Mouse (Mus musculus): ENCODE data around the gene Pomt1. TPM values are rescaled to one million over a fixed set of nuclear protein-coding genes. Genes with fewer than 3 reads are reported as not detected.

The Pomt1 gene
- polyA plus RNA-seq (2016; fragmentation: Nextera tagmentation; extraction: Ambion mirVana) = 16.6 and 18.3 TPM in 2 replicates

DNA sequence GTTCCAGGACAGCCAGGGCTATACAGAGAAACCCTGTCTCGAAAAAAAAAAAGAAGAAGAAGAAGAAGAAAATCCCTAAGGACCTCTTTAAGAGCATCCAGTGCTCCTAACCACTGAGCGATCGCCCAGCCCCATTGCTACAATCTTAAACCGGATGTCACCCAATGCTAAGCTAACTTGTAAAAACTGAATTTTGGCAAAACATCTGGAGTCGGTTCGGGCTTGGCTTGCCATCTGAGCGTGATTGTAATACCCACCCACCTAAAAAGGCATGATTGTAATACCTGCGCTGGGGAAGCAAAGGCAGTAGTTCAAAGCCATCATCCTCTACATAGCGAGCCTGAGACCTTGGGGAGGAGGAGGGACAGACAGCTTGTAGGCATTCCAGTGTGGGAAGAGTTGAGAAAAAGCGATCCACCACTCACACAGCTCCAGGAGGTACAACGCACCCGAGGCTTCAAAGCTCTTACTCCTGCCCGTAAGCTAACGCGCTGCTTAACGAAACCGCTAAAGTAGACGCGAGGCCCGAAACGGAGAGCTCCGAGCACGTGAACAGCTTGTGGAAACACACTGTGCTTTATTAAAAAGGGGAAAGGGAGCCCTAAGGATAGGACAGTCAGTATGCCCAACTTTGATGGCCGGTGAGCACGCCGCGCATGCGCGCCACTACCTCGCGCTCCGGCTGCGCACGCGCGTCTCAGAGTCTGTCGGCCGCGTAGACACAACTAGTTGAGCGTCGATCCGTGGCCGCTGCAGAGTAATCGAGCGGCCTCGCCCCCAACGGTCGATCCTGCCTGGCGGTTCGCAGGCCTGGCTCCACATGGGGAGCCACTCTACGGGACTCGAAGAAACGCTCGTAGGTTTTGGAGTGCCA, at the start of gene Pomt1:
Pomt1 (plus strand) TSS at position 705 of the 874 bp plus-strand sequence.
- peak within 1 kb of the TSS; percentile 71 for H3K4me3 ChIP-seq
- H3K9ac ChIP-seq = peak within 1 kb of the TSS; percentile 75
- H3K4me1 ChIP-seq (replicated peaks) = peaks cover 25% of the 10 kb centered on the region
- under 1% methylated on average over 54 of the region's 54 CpGs for WGBS
- H3K27me3 ChIP-seq (replicated peaks) = no peaks in the 10 kb centered on the region
- H3K36me3 ChIP-seq = peaks cover 39% of the 10 kb centered on the region
- peak; percentile 86 for ATAC-seq (ENCODE audit: insufficient number of reproducible peaks, low FRiP score)
- peak within 1 kb of the TSS; percentile 89 for H3K4me2 ChIP-seq
- no peaks in the 10 kb centered on the region for H3K9me3 ChIP-seq (replicated peaks)
- peak within 1 kb of the TSS; percentile 86 for H3K27ac ChIP-seq (ENCODE audit: poor library complexity, severe bottlenecking)

DNA sequence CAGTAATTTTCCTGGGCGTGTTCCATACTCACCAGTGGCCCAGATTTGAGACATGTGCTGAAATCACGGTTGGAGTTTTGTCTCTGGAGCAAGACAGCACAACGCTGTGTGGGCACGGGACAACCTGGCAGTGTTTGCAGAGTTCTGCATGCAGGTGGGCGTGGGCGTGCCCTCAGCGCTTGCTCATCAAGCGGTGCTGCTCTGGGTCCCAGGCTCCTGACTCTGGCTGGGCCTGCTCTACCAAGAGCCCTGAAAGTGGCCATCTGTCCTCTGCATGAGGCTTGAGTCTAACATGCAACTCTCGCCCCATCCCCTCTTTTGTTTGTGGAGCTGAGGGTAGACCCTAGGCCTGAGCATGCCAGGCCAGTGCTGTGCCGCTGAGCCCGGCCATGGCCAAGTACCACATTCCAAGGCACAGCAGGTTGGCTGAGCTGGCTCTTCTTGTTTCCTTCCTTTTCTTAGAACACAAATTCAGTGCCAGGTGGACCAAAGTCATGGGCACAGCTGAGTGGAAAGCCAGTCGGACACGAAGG, 49.3 kb upstream of the Pomt1 start:
- Histone ChIP-seq H3K27ac (ENCODE audit: poor library complexity, severe bottlenecking) (no peak overlapping the region), H3K36me3 (peaks cover 85% of the 10 kb centered on the region), H3K4me1 (replicated peaks) (peaks cover 36% of the 10 kb centered on the region), H3K4me2 (no peak overlapping the region), H3K4me3 (no peak overlapping the region), H3K27me3 (replicated peaks) (no peaks in the 10 kb centered on the region), H3K9me3 (replicated peaks) (no peaks in the 10 kb centered on the region), H3K9ac (no peak overlapping the region)
- WGBS = 93% methylated on average over 13 of the region's 13 CpGs
- no peak for ATAC-seq (ENCODE audit: insufficient number of reproducible peaks, low FRiP score)

DNA sequence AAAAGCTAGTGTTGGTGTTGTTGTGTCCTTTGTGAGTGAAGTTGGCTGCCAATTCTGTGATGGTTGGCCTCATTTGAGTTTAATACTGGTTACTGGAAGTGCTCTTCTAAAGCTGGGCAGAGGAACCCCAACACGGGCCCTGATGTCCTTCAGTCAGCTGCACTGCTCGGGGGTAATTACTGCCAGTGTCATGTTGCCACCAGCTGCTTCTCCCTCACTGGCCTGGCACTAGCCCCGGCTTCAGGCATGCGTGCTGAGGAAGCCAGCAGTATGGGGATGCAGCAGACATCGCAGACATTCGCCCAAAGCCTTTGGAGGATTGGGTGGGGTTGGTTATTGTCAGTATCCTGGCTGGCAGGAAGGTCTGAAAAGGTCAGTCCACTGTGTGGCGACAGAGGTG, 48.7 kb upstream of the Pomt1 start:
- Histone ChIP-seq H3K4me2 (no peak overlapping the region), H3K4me1 (replicated peaks) (peaks cover 31% of the 10 kb centered on the region), H3K27ac (ENCODE audit: poor library complexity, severe bottlenecking) (no peak overlapping the region), H3K4me3 (no peak overlapping the region), H3K36me3 (peaks cover 91% of the 10 kb centered on the region), H3K9me3 (replicated peaks) (no peaks in the 10 kb centered on the region), H3K27me3 (replicated peaks) (no peaks in the 10 kb centered on the region), H3K9ac (no peak overlapping the region)
- ATAC-seq (ENCODE audit: insufficient number of reproducible peaks, low FRiP score) = no peak
- WGBS = 87% methylated on average over 7 of the region's 7 CpGs

- ATAC-seq (ENCODE audit: insufficient number of reproducible peaks, low FRiP score) = no peak
- H3K27me3 ChIP-seq (replicated peaks) = no peaks in the 10 kb centered on the region
- peaks cover 17% of the 10 kb centered on the region for H3K4me1 ChIP-seq (replicated peaks)
- WGBS = 80% methylated on average over 5 of the region's 5 CpGs
- H3K36me3 ChIP-seq = peaks cover 92% of the 10 kb centered on the region
- no peak overlapping the region for H3K9ac ChIP-seq
- no peaks in the 10 kb centered on the region for H3K9me3 ChIP-seq (replicated peaks)
- no peak overlapping the region for H3K4me3 ChIP-seq
- H3K27ac ChIP-seq (ENCODE audit: poor library complexity, severe bottlenecking) = no peak overlapping the region
- H3K4me2 ChIP-seq = no peak overlapping the region
Measured at GRCm38 (mm10) chr2:32189060-32189681, 47.2 kb upstream of the Pomt1 start.

DNA sequence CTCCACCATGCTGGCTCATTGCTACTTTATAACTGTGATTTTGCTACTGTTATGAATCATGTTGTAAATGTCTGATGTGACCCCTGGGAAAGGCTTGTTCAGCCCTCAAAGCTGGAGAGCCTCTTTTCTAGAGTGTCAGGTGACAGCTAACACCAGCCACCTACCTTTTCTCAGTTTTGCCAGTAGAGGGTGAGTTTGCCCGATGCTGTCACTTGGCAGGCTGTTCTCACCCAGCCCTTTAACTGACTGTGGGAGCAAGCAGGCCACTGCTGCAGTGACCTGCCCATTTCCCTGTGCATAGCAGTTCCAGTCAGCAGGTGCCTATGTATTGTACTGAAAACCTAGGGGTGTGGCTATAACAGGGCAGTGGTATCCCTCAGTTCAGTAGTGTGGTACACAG, 45.8 kb upstream of the Pomt1 start:
- Histone ChIP-seq H3K4me3 (no peak overlapping the region), H3K9me3 (replicated peaks) (no peaks in the 10 kb centered on the region), H3K9ac (no peak overlapping the region), H3K27ac (ENCODE audit: poor library complexity, severe bottlenecking) (no peak overlapping the region), H3K36me3 (peaks cover 94% of the 10 kb centered on the region), H3K27me3 (replicated peaks) (no peaks in the 10 kb centered on the region), H3K4me1 (replicated peaks) (peaks cover 12% of the 10 kb centered on the region; the same call in 1 of the 2 replicates), H3K4me2 (no peak overlapping the region)
- no peak for ATAC-seq (ENCODE audit: insufficient number of reproducible peaks, low FRiP score)
- WGBS = 59% methylated on average over 1 of the region's 1 CpGs

- Histone ChIP-seq H3K9ac (no peak overlapping the region), H3K4me1 (replicated peaks) (peaks cover 12% of the 10 kb centered on the region; the same call in 1 of the 2 replicates)
Measured at GRCm38 (mm10) chr2:32191872-32192507, 44.4 kb upstream of the Pomt1 start.

GRCm38 (mm10) chr2:32198977-32199376, 37.4 kb upstream of the Pomt1 start:
- H3K4me2 ChIP-seq = no peak overlapping the region
- no peak overlapping the region for H3K4me3 ChIP-seq
- no peaks in the 10 kb centered on the region for H3K27me3 ChIP-seq (replicated peaks)
- no peaks in the 10 kb centered on the region for H3K9me3 ChIP-seq (replicated peaks)
- no peak for ATAC-seq (ENCODE audit: insufficient number of reproducible peaks, low FRiP score)
- peaks cover 100% of the 10 kb centered on the region for H3K36me3 ChIP-seq
- H3K9ac ChIP-seq = no peak overlapping the region
- H3K4me1 ChIP-seq (replicated peaks) = no peaks in the 10 kb centered on the region; the same call in 1 of the 2 replicates
- H3K27ac ChIP-seq (ENCODE audit: poor library complexity, severe bottlenecking) = no peak overlapping the region
- 81% methylated on average over 11 of the region's 11 CpGs for WGBS

More at GRCm38 (mm10) chr2:32191872-32192507, 44.4 kb upstream of the Pomt1 start:
- Histone ChIP-seq H3K27ac (ENCODE audit: poor library complexity, severe bottlenecking) (no peak overlapping the region), H3K27me3 (replicated peaks) (no peaks in the 10 kb centered on the region), H3K4me3 (no peak overlapping the region), H3K4me2 (no peak overlapping the region), H3K9me3 (replicated peaks) (no peaks in the 10 kb centered on the region), H3K36me3 (peaks cover 95% of the 10 kb centered on the region)
- 84% methylated on average over 16 of the region's 18 CpGs for WGBS
- ATAC-seq (ENCODE audit: insufficient number of reproducible peaks, low FRiP score) = 0 out of 2 replicates have a peak, but pooled peaks have one; percentile 40

GRCm38 (mm10) chr2:32200033-32200432, 36.4 kb upstream of the Pomt1 start:
- Histone ChIP-seq H3K9ac (no peak overlapping the region), H3K27me3 (replicated peaks) (no peaks in the 10 kb centered on the region), H3K4me3 (no peak overlapping the region), H3K9me3 (replicated peaks) (no peaks in the 10 kb centered on the region), H3K4me1 (replicated peaks) (no peaks in the 10 kb centered on the region; the same call in 1 of the 2 replicates), H3K4me2 (no peak overlapping the region), H3K36me3 (peaks cover 99% of the 10 kb centered on the region), H3K27ac (ENCODE audit: poor library complexity, severe bottlenecking) (no peak overlapping the region)
- WGBS = 95% methylated on average over 4 of the region's 4 CpGs
- no peak for ATAC-seq (ENCODE audit: insufficient number of reproducible peaks, low FRiP score)

DNA sequence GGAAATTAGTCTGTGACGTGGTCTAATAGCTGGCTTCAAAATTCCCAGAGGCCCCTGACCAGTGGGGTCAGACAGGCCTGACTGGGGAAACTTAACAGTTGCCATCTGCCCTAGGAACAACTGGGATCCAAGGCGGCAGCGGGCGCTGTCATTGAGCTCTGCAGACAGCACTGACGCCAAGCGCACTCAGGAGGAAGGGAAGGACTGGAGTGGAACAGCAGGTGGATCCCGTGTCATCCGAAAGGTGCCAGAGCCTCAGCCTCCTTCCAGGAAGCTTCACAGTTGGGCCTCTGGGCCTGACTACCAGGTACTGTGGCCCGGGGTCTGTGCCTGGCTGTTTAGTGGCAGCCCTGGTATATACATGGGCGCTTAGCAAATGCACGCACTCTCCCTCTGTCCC, 35.7 kb upstream of the Pomt1 start:
- Histone ChIP-seq H3K4me3 (no peak overlapping the region), H3K4me2 (no peak overlapping the region), H3K27ac (ENCODE audit: poor library complexity, severe bottlenecking) (no peak overlapping the region), H3K36me3 (peaks cover 99% of the 10 kb centered on the region), H3K9ac (no peak overlapping the region), H3K27me3 (replicated peaks) (no peaks in the 10 kb centered on the region), H3K9me3 (replicated peaks) (no peaks in the 10 kb centered on the region), H3K4me1 (replicated peaks) (no peaks in the 10 kb centered on the region; the same call in 1 of the 2 replicates)
- WGBS = 94% methylated on average over 11 of the region's 11 CpGs
- no peak for ATAC-seq (ENCODE audit: insufficient number of reproducible peaks, low FRiP score)

DNA sequence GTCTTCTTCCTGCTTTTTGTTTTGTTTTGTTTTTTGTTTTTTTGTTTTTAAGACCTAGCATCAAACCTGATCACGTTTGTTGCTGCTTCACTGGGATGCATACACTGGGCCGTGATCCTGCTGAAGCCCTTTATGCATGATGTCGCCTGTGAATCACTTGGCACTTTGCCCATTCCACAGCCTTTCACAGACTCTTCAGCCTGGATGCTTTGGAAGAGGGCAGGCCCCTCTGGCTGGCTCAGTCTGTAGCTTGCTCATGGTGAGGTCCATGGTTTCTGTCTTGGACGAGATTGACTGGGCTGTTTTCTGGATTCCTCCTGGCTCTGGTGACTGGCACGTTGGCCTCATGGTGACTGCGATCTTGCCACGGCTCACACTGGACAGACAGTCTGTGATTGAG, 34.9 kb upstream of the Pomt1 start:
- Histone ChIP-seq H3K9ac (peak overlapping the region; percentile 54; the same call in 1 of the 2 replicates), H3K4me2 (no peak overlapping the region), H3K4me3 (no peak overlapping the region), H3K27ac (ENCODE audit: poor library complexity, severe bottlenecking) (no peak overlapping the region; the same call in 1 of the 2 replicates), H3K4me1 (replicated peaks) (no peaks in the 10 kb centered on the region; the same call in 1 of the 2 replicates), H3K36me3 (peaks cover 99% of the 10 kb centered on the region), H3K27me3 (replicated peaks) (no peaks in the 10 kb centered on the region), H3K9me3 (replicated peaks) (no peaks in the 10 kb centered on the region)
- no peak for ATAC-seq (ENCODE audit: insufficient number of reproducible peaks, low FRiP score)
- WGBS = 56% methylated on average over 7 of the region's 7 CpGs

DNA sequence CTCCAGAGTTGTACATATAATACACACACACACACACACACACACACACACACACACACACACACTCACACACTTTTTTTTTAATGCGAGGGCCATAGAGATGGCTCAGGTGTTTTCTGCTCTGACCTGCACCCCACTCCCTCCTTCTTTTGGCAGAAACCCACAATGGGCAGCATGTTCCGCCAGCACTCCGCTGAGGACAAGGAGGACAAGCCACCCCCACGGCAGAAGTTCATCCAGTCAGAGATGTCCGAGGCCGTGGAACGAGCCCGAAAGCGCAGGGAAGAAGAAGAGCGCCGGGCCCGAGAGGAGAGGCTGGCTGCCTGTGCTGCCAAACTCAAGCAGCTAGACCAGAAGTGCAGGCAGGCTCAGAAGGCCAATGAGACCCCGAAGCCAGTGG, 32.5 kb upstream of the Pomt1 start:
- H3K27ac ChIP-seq (ENCODE audit: poor library complexity, severe bottlenecking) = no peak overlapping the region
- no peak overlapping the region for H3K4me2 ChIP-seq
- H3K9ac ChIP-seq = no peak overlapping the region
- peaks cover 99% of the 10 kb centered on the region for H3K36me3 ChIP-seq
- ATAC-seq (ENCODE audit: insufficient number of reproducible peaks, low FRiP score) = no peak
- no peaks in the 10 kb centered on the region; the same call in 1 of the 2 replicates for H3K4me1 ChIP-seq (replicated peaks)
- H3K9me3 ChIP-seq (replicated peaks) = no peaks in the 10 kb centered on the region
- 94% methylated on average over 13 of the region's 13 CpGs for WGBS
- no peaks in the 10 kb centered on the region for H3K27me3 ChIP-seq (replicated peaks)
- H3K4me3 ChIP-seq = no peak overlapping the region
